Mouse (Mus musculus) megakaryocyte-erythroid progenitor cell, adult 5-6 weeks (primary cell): ENCODE results near the gene Gm11007. TPM values are rescaled to one million over a fixed set of nuclear protein-coding genes. Genes with fewer than 3 reads are reported as not detected.
"Not testable (repeated sequence)": the region's sequence is repeated elsewhere in the genome, so short reads cannot be mapped to it uniquely, and the experiment has no call there.

Source experiments
- ATAC-seq: replicated peaks from 2 replicates; pipeline ENCODE4 v1.8.0; 2016; ENCODE audit warnings: mild to moderate bottlenecking, inconsistent platforms; ENCODE audit not compliant: severe bottlenecking, poor library complexity, low FRiP score, low TSS enrichment
- total RNA-seq, 2 experiments: library from RNA; stranded (forward) in 1 of 2; stranded (reverse) in 1 of 2; fragments of 200-1000, 215-1000 nt in 1 of 2; fragments of >200 nt in 1 of 2; fragmentation: Nextera tagmentation in 1 of 2; gene quantifications; 2 replicates each; pipeline ENCODE4 v1.2.3; 2014 to 2017

Gm11007 gene
- total RNA-seq (2014; fragmentation: Nextera tagmentation) (not detected in 2 replicates), total RNA-seq (2017) (not detected in 2 replicates)

DNA sequence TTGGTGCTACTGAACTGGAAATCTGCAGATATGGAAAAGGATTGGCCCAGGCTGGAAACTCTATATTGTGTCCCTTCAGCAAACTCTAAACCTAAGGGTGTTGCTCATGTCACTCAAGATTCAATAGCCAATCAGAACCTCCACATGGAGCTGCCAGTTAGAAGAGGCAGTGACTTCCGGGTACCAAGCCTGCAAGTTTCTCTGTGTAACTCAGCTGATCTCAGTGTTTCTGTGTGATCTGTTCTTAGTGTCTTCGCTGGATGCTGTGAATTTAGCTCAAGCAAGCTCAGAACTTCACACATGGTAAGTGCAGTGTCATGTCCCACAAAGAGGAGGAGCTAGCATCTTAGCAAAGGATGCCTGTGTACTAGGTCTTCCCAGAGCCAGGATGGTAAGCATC, at the start of gene Gm11007:
Gene Gm11007 (plus strand): TSS at position 301 of the 400 bp plus-strand sequence.
- ATAC-seq, result not testable (repeated sequence)

Other genes with a start within 250 kb of the Gm11007 start
- 8.2 and 17.7 TPM in 2 replicates for gene Gm4724, start 208.2 kb upstream of the Gm11007 start, total RNA-seq (2014; fragmentation: Nextera tagmentation)
- gene Gm4724, start 208.2 kb upstream of the Gm11007 start, total RNA-seq (2017), result 12.8 and 13.1 TPM in 2 replicates
- gene Zfp965, start 174.0 kb upstream of the Gm11007 start, total RNA-seq (2014; fragmentation: Nextera tagmentation), result 5.0 and 6.5 TPM in 2 replicates
- 16.2 and 16.7 TPM in 2 replicates for gene Zfp965, start 174.0 kb upstream of the Gm11007 start, total RNA-seq (2017)
- gene Zfp969, start 59.7 kb downstream of the Gm11007 start, total RNA-seq (2014; fragmentation: Nextera tagmentation), result 4.9 TPM in 1 of 2 replicates, not detected in the other
- gene Zfp969, start 59.7 kb downstream of the Gm11007 start, total RNA-seq (2017), result not detected in 2 replicates
- not detected in 2 replicates for gene Gm2007, start 97.6 kb downstream of the Gm11007 start, total RNA-seq (2014; fragmentation: Nextera tagmentation)
- gene Gm2007, start 97.6 kb downstream of the Gm11007 start, total RNA-seq (2017), result not detected in 2 replicates
- gene Gm14288, start 157.1 kb downstream of the Gm11007 start, total RNA-seq (2014; fragmentation: Nextera tagmentation), result 5.5 TPM in 1 of 2 replicates, not detected in the other
- gene Gm14288, start 157.1 kb downstream of the Gm11007 start, total RNA-seq (2017), result 8.1 and 12.2 TPM in 2 replicates
- gene Gm6710, start 225.2 kb downstream of the Gm11007 start, total RNA-seq (2014; fragmentation: Nextera tagmentation), result 13.6 and 13.8 TPM in 2 replicates
- 1.2 and 15.8 TPM in 2 replicates for gene Gm6710, start 225.2 kb downstream of the Gm11007 start, total RNA-seq (2017)